Mouse (Mus musculus) hindbrain, embryonic 13.5 days (tissue): ENCODE results near the gene Egfl8. TPM values are rescaled to one million over a fixed set of nuclear protein-coding genes. Genes with fewer than 3 reads are reported as not detected.

Experiments
- ATAC-seq: fragments of 200-750 bp; cut with Nextera tagmentation; 2 replicates; pipeline ENCODE4 v1.8.0; 2017; ENCODE audit warnings: moderate TSS enrichment; ENCODE audit not compliant: low FRiP score
- H3K27ac ChIP-seq: fragments of 300-500 bp; sonication (generic); 2 replicates; pipeline ENCODE4 v1.5.1; 2015; ENCODE audit warnings: inconsistent platforms, mild to moderate bottlenecking, moderate library complexity
- H3K27me3 ChIP-seq: fragments of 300-500 bp; sonication (generic); 2 replicates; pipeline ENCODE4 v1.6.1; 2015; ENCODE audit warnings: mild to moderate bottlenecking, inconsistent platforms
- H3K36me3 ChIP-seq: fragments of 300-500 bp; sonication (generic); 2 replicates; pipeline ENCODE4 v1.6.1; 2015; ENCODE audit warnings: mild to moderate bottlenecking, inconsistent platforms
- H3K4me1 ChIP-seq: fragments of 300-500 bp; sonication (generic); replicated peaks from 2 replicates; pipeline ENCODE4 v1.6.1; 2015; ENCODE audit warnings: inconsistent platforms
- H3K4me2 ChIP-seq: fragments of 300-500 bp; sonication (generic); 2 replicates; pipeline ENCODE4 v1.6.1; 2015; ENCODE audit warnings: inconsistent platforms, mild to moderate bottlenecking, moderate library complexity
- H3K4me3 ChIP-seq: fragments of 300-500 bp; sonication (generic); 2 replicates; pipeline ENCODE4 v1.5.1; 2015; ENCODE audit warnings: mild to moderate bottlenecking, inconsistent platforms
- H3K9ac ChIP-seq: fragments of 300-500 bp; sonication (generic); 2 replicates; pipeline ENCODE4 v1.6.1; 2015; ENCODE audit warnings: mild to moderate bottlenecking, inconsistent platforms
- H3K9me3 ChIP-seq: fragments of 300-500 bp; sonication (generic); 2 replicates; pipeline ENCODE4 v1.6.1; 2016; ENCODE audit warnings: inconsistent platforms
- WGBS: fragments of 180-500 bp; shearing (Covaris S2); methylation state at CpG from one replicate; pipeline ENCODE4 v1.1.7; 2015; 5-methylcytosine and 5-hydroxymethylcytosine counted together
- polyA plus RNA-seq: library from polyadenylated mRNA; unstranded; fragments of >200 nt; fragmentation: Nextera tagmentation; extraction: Ambion mirVana; gene quantifications from 2 replicates; pipeline ENCODE4 v1.2.1, GENCODE M21; 2015

Egfl8 gene
- polyA plus RNA-seq, 1 experiment from 2014 or later: 12.9 TPM

DNA sequence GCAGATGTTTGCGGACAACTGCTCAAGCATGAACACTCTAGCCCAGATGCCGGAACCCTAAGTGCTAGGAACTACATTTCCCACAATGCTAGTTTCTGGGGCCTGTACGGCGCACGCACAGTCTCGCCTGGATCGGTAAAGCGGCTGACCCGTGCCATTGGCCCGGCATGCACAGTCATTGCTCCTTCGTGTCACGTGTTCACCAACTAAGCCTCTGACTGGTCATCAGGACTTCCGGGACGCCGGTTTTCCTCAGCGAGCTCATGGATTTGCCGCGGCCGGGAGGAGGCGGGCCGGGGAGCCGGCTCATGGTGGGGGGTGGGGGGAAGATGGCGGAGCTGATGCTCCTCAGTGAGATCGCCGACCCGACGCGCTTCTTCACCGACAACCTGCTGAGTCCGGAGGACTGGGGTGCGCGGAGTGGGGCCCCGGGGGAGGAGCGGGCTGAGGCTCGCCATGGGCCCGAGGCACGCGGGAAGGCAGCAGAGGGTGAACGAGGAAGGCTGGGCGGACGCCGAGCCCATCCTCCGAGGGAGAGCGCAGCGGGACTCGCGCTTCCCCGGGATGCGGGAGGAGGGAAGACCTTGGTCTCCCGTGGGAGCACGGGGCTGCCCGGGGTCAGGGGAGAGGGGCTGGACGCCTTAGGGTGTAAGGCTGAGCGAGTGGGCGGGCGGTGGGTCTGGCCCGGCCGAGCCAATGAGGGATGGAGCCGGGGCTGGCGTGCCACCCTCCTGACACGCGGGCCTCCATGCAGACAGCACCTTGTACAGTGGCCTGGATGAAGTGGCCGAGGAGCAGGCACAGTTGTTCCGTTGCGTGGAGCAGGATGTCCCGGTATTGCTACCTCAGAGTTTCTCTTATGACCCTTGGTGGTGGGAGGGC lies 31.4 kb upstream of the Egfl8 start, which contains the start of gene Atf6b:
TSS of gene Atf6b (plus strand) at position 241 of the 882 bp plus-strand sequence.
- H3K4me3 ChIP-seq: peak within 1 kb of the TSS; percentile 97
- 1% methylated on average over 65 of the region's 66 CpGs for WGBS
- peak within 1 kb of the TSS; percentile 85 for H3K4me2 ChIP-seq
- no peaks in the 10 kb centered on the region for H3K9me3 ChIP-seq
- peak within 1 kb of the TSS; percentile 97 for H3K9ac ChIP-seq
- peak within 1 kb of the TSS; percentile 88 for H3K27ac ChIP-seq
- H3K27me3 ChIP-seq: no peaks in the 10 kb centered on the region
- ATAC-seq: peak; percentile 95
- peaks cover 38% of the 10 kb centered on the region for H3K36me3 ChIP-seq
- peaks cover 35% of the 10 kb centered on the region for H3K4me1 ChIP-seq

DNA sequence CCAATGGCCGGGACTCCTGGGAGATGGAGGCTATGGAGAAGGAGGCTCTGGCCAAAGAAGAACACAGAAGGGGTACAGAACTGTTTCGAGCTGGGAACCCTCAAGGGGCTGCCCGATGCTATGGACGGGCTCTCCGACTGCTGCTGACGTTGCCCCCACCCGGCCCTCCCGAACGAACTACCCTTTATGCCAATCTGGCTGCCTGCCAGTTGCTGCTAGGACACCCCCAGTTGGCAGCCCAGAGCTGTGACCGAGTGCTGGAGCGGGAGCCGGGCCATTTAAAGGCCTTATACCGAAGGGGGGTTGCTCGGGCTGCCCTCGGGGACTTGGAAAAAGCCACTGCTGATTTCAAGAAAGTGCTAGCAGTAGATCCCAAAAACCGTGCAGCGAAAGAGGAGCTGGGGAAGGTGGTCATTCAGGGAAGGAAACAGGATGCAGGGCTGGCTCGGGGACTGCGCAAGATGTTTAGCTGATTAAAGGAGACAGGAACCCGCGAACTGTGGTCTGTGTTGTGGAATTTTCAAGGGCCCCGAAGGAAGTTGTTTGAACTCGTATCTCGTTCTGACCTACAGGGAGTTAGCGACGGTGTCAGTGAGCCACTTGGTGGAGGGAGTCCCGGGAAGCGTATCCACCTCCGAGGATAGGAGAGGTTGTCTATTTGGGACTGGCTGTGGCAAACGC lies 30.2 kb upstream of the Egfl8 start:
- Histone ChIP-seq H3K27ac (no peak overlapping the region), H3K4me3 (peak overlapping the region; percentile 97), H3K36me3 (peaks cover 27% of the 10 kb centered on the region), H3K4me1 (peaks cover 44% of the 10 kb centered on the region), H3K9ac (no peak overlapping the region), H3K4me2 (peak overlapping the region; percentile 85), H3K27me3 (no peaks in the 10 kb centered on the region), H3K9me3 (no peaks in the 10 kb centered on the region)
- WGBS: 85% methylated on average over 30 of the region's 30 CpGs
- no peak for ATAC-seq

DNA sequence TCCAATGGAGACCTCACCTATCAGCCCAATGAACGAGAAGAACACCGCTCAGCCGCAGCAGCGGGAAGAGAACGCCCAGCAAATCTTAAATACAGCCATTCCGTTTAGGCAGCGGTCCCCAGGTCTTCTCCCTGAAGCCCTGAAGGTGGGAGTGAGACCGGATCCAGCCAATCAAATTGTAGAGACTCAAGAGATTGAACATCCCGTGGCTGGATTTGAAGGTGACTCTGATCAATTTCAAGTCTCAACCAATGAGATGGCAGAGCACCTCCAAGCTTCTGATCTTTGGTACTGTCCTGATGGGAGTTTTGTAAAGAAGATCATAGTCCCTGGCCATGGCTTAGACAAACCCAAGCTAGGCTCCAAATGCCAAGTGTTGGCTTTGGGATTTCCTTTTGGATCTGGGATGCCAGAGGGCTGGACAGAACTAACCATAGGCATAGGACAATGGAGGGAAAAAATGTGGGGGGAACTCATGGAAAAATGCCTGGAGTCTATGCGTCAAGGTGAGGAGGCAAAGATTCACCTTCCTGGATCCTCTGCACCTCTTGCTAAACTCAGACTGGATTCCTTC lies 29.6 kb upstream of the Egfl8 start:
- no peak for ATAC-seq
- H3K27ac ChIP-seq: 0 out of 2 replicates have a peak overlapping the region, but pooled peaks have one; percentile 74
- 45% methylated on average over 10 of the region's 10 CpGs for WGBS
- H3K36me3 ChIP-seq: peaks cover 20% of the 10 kb centered on the region
- peak overlapping the region; percentile 85 for H3K4me2 ChIP-seq
- peak overlapping the region; percentile 72 for H3K9ac ChIP-seq
- no peaks in the 10 kb centered on the region for H3K9me3 ChIP-seq
- peaks cover 50% of the 10 kb centered on the region for H3K4me1 ChIP-seq
- peak overlapping the region; percentile 56 for H3K4me3 ChIP-seq
- H3K27me3 ChIP-seq: no peaks in the 10 kb centered on the region

DNA sequence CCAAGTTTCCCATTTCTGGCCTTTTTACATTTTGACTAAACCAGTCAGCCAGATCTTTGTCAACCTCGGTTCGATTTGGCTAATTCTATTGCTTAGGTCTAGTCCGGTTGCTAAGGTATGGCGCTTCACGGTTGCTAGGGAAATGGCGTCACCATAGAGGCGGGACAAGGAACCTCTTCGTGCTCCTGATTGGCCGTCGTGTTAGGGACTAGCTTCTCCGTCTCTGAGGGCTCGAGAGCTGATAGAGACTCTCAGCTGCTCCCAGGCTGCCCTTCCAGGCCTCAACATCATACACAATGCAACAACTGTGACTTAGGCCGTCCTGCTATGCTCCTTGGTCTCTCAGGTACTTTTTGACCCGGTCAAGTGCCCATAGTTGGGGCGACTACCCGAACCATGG lies 28.8 kb upstream of the Egfl8 start, which contains the start of gene Fkbpl:
TSS of gene Fkbpl (plus strand) at position 157 of the 400 bp plus-strand sequence.
- 1% methylated on average over 16 of the region's 16 CpGs for WGBS

DNA sequence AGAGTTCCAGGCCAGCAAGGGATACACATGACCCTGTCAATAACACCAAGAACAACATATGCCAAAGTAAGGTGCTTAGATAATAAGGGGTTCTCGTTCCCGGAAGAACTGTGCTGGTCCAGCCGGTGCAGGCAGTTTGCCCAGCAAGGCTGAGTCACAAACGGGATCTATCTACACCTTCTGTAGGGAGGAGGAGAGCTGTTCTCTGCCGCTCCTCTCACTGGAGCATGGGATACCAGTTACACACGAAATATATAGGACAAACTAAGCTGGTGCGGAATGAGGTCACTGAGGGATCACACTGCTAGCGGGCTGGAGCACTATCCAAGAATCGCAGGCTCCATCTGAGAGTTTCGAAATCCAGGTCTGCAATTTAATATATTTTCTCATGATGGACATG lies 28.2 kb upstream of the Egfl8 start:
- 90% methylated on average over 10 of the region's 10 CpGs for WGBS
- H3K9ac ChIP-seq: no peak overlapping the region
- H3K36me3 ChIP-seq: peaks cover 6% of the 10 kb centered on the region
- H3K9me3 ChIP-seq: no peaks in the 10 kb centered on the region
- peaks cover 49% of the 10 kb centered on the region for H3K4me1 ChIP-seq
- H3K27me3 ChIP-seq: no peaks in the 10 kb centered on the region
- ATAC-seq: no peak
- no peak overlapping the region for H3K4me2 ChIP-seq
- no peak overlapping the region for H3K4me3 ChIP-seq
- peak overlapping the region; percentile 74; the same call in 1 of the 2 replicates for H3K27ac ChIP-seq

More for the DNA sequence above, 28.8 kb upstream of the Egfl8 start, which contains the start of gene Fkbpl:
- peak; percentile 69 for ATAC-seq
- Histone ChIP-seq H3K36me3 (peaks cover 13% of the 10 kb centered on the region), H3K4me3 (peak within 1 kb of the TSS; percentile 56), H3K9me3 (no peaks in the 10 kb centered on the region), H3K9ac (peak within 1 kb of the TSS; percentile 72), H3K4me1 (peaks cover 51% of the 10 kb centered on the region), H3K4me2 (peak within 1 kb of the TSS; percentile 85), H3K27ac (peak within 1 kb of the TSS; percentile 74), H3K27me3 (no peaks in the 10 kb centered on the region)

DNA sequence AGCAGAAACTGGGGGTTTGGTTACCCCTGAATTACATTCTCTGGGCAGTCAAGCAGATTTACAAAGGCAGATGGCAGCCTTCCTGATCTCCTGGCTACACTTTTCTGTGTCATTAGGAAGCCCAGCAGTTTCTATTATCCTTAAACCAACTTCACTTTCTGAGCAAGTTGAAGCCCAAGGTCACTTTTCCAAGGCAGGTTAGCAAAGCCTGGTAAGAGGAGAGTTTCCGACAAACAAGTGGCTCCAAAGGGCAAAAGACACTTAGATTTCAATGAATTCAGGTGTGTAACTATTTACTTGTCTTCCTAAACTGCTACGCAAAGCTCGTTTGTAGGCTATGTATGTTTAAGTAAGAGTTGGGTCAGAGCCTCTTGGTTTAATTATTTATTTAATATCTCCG lies 27.6 kb upstream of the Egfl8 start:
- no peak for ATAC-seq
- H3K4me3 ChIP-seq: no peak overlapping the region
- H3K9me3 ChIP-seq: no peaks in the 10 kb centered on the region
- H3K27ac ChIP-seq: no peak overlapping the region
- 92% methylated on average over 4 of the region's 4 CpGs for WGBS
- no peak overlapping the region for H3K9ac ChIP-seq
- H3K36me3 ChIP-seq: peaks cover under 1% of the 10 kb centered on the region
- peaks cover 44% of the 10 kb centered on the region for H3K4me1 ChIP-seq
- no peak overlapping the region for H3K4me2 ChIP-seq
- no peaks in the 10 kb centered on the region for H3K27me3 ChIP-seq

DNA sequence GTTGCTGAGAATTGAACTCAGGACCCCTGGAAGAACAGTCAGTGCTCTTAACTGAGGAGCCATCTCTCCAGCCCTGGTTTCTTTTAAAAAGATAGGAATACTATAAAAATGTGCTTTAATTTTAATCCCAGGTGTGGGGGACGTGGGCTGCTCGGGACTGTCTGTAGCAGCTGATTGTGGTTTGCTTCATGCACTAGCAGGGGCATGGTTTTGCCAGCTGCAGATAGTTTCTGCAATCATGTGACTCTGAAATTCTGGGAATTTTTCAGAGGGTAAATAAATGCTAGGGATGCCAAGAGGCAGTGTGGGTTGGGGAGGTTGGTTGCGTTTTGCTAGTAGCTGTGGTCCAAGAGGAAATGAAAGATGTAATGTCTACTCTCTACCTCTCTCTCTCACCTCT lies 26.2 kb upstream of the Egfl8 start:
- H3K36me3 ChIP-seq: no peaks in the 10 kb centered on the region
- H3K4me2 ChIP-seq: no peak overlapping the region
- H3K27ac ChIP-seq: peak overlapping the region; percentile 83; the same call in 1 of the 2 replicates
- H3K4me3 ChIP-seq: no peak overlapping the region
- no peak for ATAC-seq
- WGBS: 88% methylated on average over 3 of the region's 3 CpGs
- H3K27me3 ChIP-seq: peaks cover 6% of the 10 kb centered on the region; the same call in 1 of the 2 replicates
- H3K4me1 ChIP-seq: peaks cover 34% of the 10 kb centered on the region
- no peak overlapping the region for H3K9ac ChIP-seq
- H3K9me3 ChIP-seq: no peaks in the 10 kb centered on the region

DNA sequence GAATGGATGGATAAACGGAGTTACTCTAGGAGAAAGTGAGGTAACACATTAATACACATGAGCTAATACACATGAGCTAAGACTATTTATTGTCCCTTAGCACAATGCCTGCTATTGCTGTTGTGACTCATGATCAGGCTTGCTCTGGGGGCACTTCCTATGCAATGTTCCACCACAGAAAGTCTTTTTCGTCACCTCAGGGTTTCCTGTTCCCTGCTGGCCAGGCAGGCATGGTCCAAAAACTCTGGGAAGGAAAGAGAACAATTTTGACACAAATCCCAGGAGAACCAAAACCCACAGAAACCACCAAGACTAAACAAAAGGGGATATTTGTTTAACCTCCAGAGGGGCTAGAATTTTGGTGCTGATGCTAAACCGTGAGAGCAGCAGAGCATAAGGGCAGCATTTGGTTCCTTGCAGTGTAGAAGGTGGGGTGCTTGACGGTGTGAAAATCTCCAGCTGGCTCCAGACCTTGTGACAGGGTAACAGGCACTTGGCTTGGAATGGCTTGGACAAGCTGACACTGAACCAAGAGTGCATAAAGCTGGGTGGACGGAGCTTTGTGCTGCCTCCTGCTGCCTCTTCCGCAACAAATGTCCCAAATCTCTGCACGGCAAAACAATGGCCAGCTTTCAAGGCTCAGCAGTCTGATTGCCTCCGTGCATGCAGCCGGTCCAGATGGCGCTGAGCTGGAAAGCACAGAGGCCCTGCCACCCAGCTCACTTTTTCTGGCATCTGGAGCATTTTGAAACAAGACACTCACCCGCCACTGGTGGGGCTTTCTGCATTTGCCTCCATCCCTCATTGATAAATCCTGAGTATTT lies 25.2 kb upstream of the Egfl8 start:
- no peaks in the 10 kb centered on the region for H3K36me3 ChIP-seq
- peaks cover 27% of the 10 kb centered on the region for H3K4me1 ChIP-seq
- H3K4me2 ChIP-seq: 0 out of 2 replicates have a peak overlapping the region, but pooled peaks have one; percentile 6
- peak overlapping the region; percentile 51 for H3K9ac ChIP-seq
- ATAC-seq: no peak
- no peaks in the 10 kb centered on the region for H3K9me3 ChIP-seq
- H3K4me3 ChIP-seq: no peak overlapping the region
- H3K27me3 ChIP-seq: peaks cover 10% of the 10 kb centered on the region
- WGBS: 12% methylated on average over 11 of the region's 11 CpGs
- peak overlapping the region; percentile 83 for H3K27ac ChIP-seq

DNA sequence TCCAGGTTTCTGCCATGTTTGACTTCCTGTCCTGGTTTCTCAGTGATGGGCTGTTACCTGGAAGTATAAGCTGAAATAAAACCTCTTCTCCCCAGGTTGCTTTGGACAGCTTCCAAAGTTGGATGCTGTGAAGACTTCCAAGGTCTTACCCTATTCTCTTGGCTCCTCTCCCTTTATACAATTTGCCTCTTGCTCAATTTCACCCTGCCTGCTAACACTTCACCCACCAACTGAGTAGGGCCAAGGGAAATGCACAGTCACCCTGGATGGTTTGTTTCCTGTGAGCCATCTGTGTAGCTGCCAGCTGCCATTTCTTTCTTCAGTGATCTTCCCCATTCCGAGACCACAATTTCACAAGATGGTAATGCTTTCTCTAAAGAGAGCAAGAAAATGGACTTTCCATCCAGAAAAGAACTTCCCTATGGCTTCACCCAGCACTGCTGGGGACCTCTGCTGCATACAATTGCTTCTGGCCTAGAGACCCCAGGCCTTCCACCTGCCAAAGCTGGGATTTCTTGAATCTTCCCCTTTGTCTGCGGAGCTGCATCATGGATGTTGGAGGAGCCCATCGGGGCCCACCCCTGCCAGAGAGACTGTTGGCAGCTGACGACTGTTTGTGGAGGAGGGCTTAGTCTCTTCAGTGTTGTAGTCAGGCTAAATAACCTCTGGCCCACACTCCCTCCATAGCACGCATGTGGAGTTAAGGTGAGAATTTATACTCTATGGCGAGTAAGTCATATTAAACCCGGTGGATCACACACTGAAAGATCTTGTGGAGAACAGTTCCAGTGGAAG lies 23.9 kb upstream of the Egfl8 start:
- no peaks in the 10 kb centered on the region for H3K36me3 ChIP-seq
- H3K4me2 ChIP-seq: no peak overlapping the region
- no peak overlapping the region for H3K4me3 ChIP-seq
- H3K9ac ChIP-seq: no peak overlapping the region
- peaks cover 16% of the 10 kb centered on the region for H3K4me1 ChIP-seq
- no peak for ATAC-seq
- H3K27me3 ChIP-seq: peaks cover 17% of the 10 kb centered on the region
- H3K27ac ChIP-seq: no peak overlapping the region
- 84% methylated on average over 7 of the region's 7 CpGs for WGBS
- H3K9me3 ChIP-seq: no peaks in the 10 kb centered on the region

DNA sequence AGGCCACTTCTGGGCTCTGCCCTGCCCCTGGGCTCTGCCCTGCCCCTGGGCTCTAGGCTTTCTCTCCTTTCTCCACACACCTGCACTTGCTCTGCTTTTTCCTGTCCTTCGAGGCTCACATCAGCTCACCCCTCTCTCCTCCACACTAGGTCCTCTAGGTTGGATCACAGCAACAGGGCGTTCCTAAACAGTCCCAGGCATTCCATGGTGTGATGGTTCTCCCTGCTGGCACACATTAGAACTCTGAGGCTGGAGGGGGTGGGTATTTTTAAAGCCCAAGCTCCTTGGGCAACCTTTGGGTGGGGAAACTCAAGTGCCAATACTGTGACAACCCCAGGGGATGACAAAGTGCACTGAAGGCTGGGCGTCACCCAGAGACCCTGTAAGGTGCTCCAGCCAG lies 21.7 kb upstream of the Egfl8 start:
- 68% methylated on average over 3 of the region's 3 CpGs for WGBS
- Histone ChIP-seq H3K9ac (peak overlapping the region; percentile 30; the same call in 1 of the 2 replicates), H3K27ac (no peak overlapping the region), H3K4me2 (no peak overlapping the region), H3K36me3 (no peaks in the 10 kb centered on the region), H3K27me3 (peaks cover 34% of the 10 kb centered on the region), H3K4me3 (no peak overlapping the region), H3K9me3 (no peaks in the 10 kb centered on the region), H3K4me1 (peaks cover 16% of the 10 kb centered on the region)
- ATAC-seq: no peak

DNA sequence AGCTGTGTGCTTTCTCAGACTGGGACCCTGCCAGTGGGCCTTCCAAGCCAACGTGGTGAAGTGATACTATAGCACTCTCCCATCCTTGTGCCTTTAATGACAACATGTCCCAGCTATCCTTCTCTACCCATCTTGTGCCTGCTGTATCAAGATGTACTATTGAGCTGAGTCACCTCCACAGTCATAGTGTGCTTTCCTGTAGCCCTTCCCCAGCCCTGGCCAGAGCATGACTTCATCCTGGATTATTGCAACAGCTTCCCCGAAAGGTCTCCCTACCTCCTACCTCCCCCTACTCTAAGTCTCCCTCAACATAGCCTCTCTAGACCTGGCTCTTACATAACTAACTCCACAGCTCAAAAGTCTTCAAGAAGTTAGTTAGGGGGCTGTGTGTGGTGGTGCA lies 19.9 kb upstream of the Egfl8 start:
- peaks cover 21% of the 10 kb centered on the region for H3K4me1 ChIP-seq
- 76% methylated on average over 2 of the region's 2 CpGs for WGBS

More for the DNA sequence above, 19.9 kb upstream of the Egfl8 start:
- H3K4me2 ChIP-seq: no peak overlapping the region
- H3K27ac ChIP-seq: no peak overlapping the region
- ATAC-seq: no peak
- H3K27me3 ChIP-seq: peaks cover 52% of the 10 kb centered on the region
- no peak overlapping the region for H3K9ac ChIP-seq
- H3K4me3 ChIP-seq: no peak overlapping the region
- no peaks in the 10 kb centered on the region for H3K36me3 ChIP-seq
- H3K9me3 ChIP-seq: no peaks in the 10 kb centered on the region
